Mouse (Mus musculus) megakaryocyte progenitor cell, adult 5-6 weeks (primary cell): ENCODE data around the gene Vmn2r28. TPM values are rescaled to one million over a fixed set of nuclear protein-coding genes. Genes with fewer than 3 reads are reported as not detected.
"Not testable (repeated sequence)": the region's sequence is repeated elsewhere in the genome, so short reads cannot be mapped to it uniquely, and the experiment has no call there.

Experiments
- ATAC-seq: replicated peaks from 2 replicates; pipeline ENCODE4 v1.8.0; 2016; ENCODE audit warnings: mild to moderate bottlenecking, moderate TSS enrichment, inconsistent platforms; ENCODE audit not compliant: poor library complexity
- total RNA-seq, 2 experiments: library from RNA; stranded (forward) in 1 of 2; stranded (reverse) in 1 of 2; fragments of 157-497, 149-512 nt in 1 of 2; fragments of 200-1000 nt in 1 of 2; gene quantifications; 2 replicates each; pipeline versions ENCODE4 v1.2.3 to v1.2.4; 2015 to 2017

The Vmn2r28 gene
- total RNA-seq (2015), result not detected in 2 replicates
- total RNA-seq (2017), result not detected in 2 replicates

- ATAC-seq, result not testable (repeated sequence)
These were observed at the start of gene Vmn2r28 for GRCm38 (mm10) chr7:5493856-5494255. Gene Vmn2r28 (minus strand): TSS chr7:5493956.

DNA sequence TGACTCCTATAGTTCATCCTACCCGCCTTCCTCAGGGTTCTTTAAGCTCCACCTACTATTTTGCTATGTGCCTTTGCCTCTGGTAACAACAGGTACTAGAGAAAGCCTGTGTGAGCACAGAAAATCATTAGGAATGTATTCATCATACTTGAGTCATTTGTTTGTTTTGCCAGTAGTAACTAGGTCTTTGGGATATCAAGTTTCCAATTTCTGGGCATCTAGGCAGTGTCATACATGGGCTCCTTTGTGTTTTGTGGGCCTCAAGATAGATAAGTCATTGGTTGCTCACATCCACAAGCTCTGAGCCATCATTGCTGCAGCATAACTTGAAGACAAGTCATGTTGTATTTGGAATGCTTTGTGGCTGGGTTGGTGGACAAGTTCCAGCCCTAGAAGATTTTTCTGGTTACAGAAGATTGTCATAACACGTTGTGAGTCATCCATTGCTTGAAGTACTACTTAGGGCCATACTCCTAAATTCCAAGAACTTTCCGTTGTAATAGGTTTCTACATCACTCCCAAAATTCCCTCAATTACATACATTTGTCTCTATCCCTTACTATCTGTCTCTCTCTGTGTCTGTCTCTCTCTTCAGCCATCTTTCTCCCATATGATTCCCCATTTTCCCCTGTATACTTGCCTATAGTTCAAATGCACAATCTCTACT lies 47.1 kb upstream of the Vmn2r28 start:
- not testable (repeated sequence) for ATAC-seq

- ATAC-seq, result no peak
These were observed 37.1 kb downstream of the Vmn2r28 start, which contains the start of gene Vmn1r59 for GRCm38 (mm10) chr7:5456674-5457073. Gene Vmn1r59 (minus strand): TSS chr7:5456774.

DNA sequence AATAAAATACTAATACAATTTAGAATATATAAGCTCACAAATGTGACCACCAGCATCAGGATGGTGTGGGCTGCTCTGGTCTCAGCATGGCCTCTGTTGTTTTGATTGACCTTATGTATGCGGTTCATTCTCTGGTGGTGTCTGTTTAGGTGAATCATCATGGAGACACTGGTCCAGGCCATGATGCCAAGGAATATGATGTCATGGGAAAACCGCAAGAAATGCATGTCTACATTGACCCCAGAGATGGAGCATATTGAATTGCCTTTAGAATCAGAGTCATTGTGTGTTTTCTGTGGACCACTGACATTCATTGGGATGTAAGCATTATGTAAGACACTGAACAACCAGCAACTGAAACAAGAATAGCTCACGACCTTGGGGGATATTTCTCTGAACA lies 39.7 kb downstream of the Vmn2r28 start:
- not testable (repeated sequence) for ATAC-seq

- no peak for ATAC-seq
These were observed 45.1 kb downstream of the Vmn2r28 start for GRCm38 (mm10) chr7:5448627-5449026.

Other genes starting within 250 kb of the Vmn2r28 start
- not detected in 2 replicates for gene Gm5065, start 143.4 kb downstream of the Vmn2r28 start, total RNA-seq (2015)
- gene Gm5065, start 143.4 kb downstream of the Vmn2r28 start, total RNA-seq (2017), result not detected in 2 replicates
- not detected in 2 replicates for gene Nlrp2, start 142.9 kb downstream of the Vmn2r28 start, total RNA-seq (2015)
- gene Nlrp2, start 142.9 kb downstream of the Vmn2r28 start, total RNA-seq (2017), result not detected in 2 replicates
- gene Vmn1r58, start 80.6 kb downstream of the Vmn2r28 start, total RNA-seq (2015), result not detected in 2 replicates
- gene Vmn1r58, start 80.6 kb downstream of the Vmn2r28 start, total RNA-seq (2017), result not detected in 2 replicates
- not detected in 2 replicates for gene Vmn1r59, start 37.2 kb downstream of the Vmn2r28 start, total RNA-seq (2015)
- gene Vmn1r59, start 37.2 kb downstream of the Vmn2r28 start, total RNA-seq (2017), result not detected in 2 replicates
- gene Vmn1r60, start 53.4 kb upstream of the Vmn2r28 start, total RNA-seq (2015), result not detected in 2 replicates
- gene Vmn1r60, start 53.4 kb upstream of the Vmn2r28 start, total RNA-seq (2017), result not detected in 2 replicates
- not detected in 2 replicates for gene Vmn1r61, start 119.3 kb upstream of the Vmn2r28 start, total RNA-seq (2015)
- gene Vmn1r61, start 119.3 kb upstream of the Vmn2r28 start, total RNA-seq (2017), result not detected in 2 replicates
- gene Vmn1r62, start 179.7 kb upstream of the Vmn2r28 start, total RNA-seq (2015), result not detected in 2 replicates
- gene Vmn1r62, start 179.7 kb upstream of the Vmn2r28 start, total RNA-seq (2017), result not detected in 2 replicates